Mouse (Mus musculus) thymus, postnatal 4 days (tissue): ENCODE data around the gene Ubald2.
"Not testable (repeated sequence)": the region's sequence is repeated elsewhere in the genome, so short reads cannot be mapped to it uniquely, and the experiment has no call there.

Experiments used
- DNase-seq: peaks from one replicate; pipeline ENCODE4 v3.0.0; 2021

Ubald2 gene

DNA sequence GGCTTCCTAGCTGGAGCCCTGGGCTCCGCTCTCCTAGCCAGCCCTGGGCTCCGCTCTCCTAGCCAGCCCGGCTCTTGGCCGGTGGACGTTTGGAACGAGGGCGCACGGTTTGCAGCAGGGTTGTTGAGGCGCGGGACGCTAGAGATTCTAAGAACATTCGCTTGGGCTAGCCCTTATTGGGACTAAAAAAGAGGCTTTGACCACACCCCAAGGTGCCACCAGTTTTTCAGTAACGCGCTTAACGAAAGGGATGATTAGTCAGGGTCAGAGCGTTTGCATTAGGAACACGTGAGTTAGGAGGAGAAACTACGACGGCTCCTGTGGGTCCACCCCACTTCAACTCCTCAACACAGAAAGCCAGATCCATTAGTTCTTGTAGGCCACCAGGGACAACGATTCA, 32.2 kb downstream of the Ubald2 start, which contains the start of gene Qrich2:
Gene Qrich2, minus strand, starts transcription at position 101 of the 400 bp plus-strand sequence.
- no peak for DNase-seq

DNA sequence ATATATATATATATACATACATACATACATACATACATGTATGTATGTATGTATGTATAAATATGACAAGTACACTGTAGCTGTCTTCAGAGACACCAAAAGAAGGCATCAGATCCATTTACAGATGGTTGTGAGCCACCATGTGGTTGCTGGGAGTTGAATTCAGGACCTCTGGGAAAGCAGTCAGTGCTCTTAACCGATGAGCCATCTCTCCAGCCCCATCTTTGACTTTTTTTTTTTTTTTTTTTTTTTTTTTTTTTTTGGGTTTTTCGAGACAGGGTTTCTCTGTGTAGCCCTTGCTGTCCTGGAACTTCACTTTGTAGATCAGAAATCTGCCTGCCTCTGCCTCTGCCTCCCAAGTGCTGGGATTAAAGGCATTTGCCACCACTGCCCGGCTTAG, 34.4 kb downstream of the Ubald2 start:
- DNase-seq, result not testable (repeated sequence)

DNA sequence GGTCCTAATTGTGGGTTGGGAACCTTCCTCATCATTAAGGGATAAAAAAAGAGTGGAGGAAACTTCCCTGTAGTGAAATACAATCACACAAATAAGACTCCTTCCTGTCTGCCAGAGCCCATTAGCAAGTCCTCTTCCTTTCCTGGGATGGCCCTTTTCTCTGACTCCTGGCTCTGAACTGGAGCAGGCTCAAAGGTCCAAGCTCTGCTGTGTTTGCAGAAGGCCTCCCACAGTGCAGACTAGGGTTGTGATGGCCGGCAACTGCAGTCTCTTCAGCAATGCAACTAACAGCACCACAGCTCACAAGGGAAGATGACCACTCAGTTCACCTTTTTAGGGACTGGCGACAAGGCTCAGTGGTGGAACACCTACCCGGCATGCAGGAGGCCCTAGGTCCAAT, 36.4 kb downstream of the Ubald2 start:
- DNase-seq, result no peak

GRCm38 (mm10) chr11:116470896-116471295, 37.0 kb downstream of the Ubald2 start:
- DNase-seq, result no peak

- DNase-seq, result no peak
These were observed 38.4 kb downstream of the Ubald2 start for GRCm38 (mm10) chr11:116472275-116472674.

- no peak for DNase-seq
These were observed 42.1 kb downstream of the Ubald2 start for GRCm38 (mm10) chr11:116476041-116476440.

DNA sequence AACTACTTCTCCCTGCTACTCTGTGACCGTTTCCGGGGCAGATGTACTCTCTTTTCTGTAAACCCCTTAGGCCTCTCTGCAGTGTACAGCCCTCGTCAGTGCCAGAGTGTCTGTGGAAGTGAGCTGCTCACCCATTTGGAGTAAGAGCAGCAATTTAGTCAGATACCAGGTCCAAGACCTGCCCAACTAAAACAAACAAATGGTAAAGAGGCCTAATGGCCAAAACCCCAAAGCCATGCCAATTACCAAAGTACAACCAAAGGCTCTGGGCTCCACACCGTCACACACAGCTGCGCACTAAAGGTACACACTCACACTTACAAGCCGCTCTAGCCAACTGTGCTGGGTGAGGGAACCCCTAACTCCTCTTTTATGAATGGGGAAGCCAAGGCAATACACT, 42.8 kb downstream of the Ubald2 start:
- no peak for DNase-seq

DNA sequence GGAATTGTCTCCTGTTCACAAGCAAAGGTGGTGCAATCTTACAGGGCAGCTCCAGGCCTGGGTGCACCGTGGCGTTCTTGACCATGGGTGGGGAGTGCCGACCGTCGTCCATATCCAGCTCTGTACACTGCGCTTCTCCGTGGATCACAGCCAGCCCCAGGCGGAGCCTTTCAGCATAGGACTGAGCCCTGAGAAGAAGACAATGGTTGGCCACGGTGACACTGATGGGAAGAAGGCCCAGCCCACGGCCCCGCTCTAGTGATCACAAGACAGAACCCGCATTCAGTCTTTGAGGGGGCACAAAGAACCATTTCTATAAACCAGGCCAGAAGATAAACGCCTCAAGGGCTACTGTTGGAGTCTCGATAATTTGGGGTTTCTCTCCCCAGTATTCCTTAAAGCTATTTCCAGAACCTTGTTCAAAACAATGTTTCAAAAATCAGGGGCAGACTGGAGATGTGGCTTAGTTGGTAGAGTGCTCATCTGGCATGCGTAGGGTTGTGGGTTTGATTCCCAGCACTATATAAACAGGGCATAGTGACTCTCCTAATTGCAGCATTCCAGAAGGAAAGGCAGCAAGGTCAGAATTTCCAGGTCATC, 43.4 kb downstream of the Ubald2 start:
- no peak for DNase-seq

DNA sequence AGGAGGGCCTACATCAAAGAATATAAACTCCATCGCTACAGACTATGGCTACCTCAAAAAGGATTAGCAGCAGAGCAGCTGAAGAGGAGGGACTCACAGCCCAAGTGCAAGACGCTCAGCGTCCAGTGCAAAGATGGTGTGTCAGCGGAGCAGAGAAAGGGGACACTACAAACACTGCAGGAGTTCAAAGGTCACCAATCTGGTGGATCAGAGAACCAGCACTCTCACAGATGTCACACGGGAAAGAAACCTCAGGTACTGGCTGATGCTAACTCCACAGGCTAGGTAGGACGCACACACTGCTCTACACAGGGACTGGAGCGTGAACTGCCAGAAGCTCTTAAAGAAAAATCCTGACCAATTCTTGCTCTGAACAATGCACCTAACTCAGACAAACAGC, 45.1 kb downstream of the Ubald2 start:
- no peak for DNase-seq

- no peak for DNase-seq
These were observed 45.9 kb downstream of the Ubald2 start for GRCm38 (mm10) chr11:116479832-116480231.

DNA sequence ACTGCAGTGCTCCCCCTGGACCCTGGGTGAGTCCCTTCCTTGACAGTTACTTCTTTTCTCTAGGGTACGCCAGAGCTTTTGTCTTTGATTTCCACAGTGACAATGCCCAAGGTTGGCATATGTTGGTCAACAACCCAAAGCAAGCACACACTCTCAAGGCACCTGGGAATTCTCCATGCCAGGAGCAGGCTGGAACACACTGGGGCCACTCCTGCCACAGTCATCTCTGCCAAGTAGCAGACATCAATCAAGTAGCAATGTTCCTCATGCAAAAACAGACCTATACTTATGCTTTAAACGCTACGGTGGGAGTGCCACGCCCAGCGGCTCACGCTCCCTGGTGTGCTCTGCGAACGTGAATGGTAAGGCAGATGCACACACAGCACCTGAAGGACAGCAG, 47.1 kb downstream of the Ubald2 start:
- DNase-seq, result no peak

DNA sequence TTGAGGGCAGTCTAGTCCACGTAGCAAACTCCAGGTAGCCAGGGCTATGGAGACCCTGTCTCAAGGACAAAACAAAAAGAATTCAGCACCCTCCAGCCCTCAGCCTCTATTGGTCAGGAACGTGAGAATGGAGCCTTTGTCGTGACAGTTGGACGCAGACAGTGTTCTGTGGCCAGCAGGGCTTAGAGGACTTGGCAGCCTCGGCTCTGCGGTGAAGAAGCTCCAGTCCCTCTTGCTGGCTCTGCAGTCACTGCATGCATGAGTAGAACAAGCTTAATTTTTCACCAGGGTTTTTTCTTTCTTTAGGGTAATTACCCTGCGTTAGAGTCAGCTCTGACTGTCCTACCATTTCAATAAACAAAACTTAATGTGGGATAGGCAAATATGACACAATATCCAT, 47.9 kb downstream of the Ubald2 start:
- DNase-seq, result no peak

- no peak for DNase-seq
These were observed 50.4 kb downstream of the Ubald2 start for GRCm38 (mm10) chr11:116484261-116484660.

DNA sequence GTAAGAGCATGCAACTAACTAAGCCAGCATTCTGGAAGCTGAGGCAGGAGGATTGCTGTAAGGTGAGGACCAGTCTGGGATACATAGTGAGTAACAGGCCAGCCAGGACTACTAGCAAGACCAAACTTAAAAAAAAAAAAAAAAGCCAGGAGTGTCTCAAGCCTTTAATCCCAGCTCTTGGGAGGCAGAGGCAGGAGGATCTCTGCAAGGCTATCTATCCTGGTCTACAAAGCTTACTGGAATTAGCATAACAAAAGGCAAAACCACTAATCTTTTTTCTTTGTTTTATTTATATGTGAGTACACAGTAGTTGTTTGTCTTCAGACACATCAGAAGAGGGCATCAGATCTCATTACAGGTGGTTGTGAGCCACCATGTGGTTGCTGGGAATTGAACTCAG, 54.3 kb downstream of the Ubald2 start:
- DNase-seq, result no peak
